15 mouse cellular contexts compared by ENCODE assay signal in genomic region chr1:39089875-39090274, GRCm38 (mm10).
DNase-seq lines count a peak whose midpoint lies in the region; ATAC-seq lines count a peak whose summit lies in the region.
"Had no signal": no experiment of that assay in that cellular context is flagged by ENCODE, and none has a peak within 500 bp of the region (broad histone marks: within the 10 kb centered on the region; RNA-seq: fewer than 3 reads in every experiment).

No protein-coding gene starts in this region.

- H3K4me3 ChIP-seq in liver, embryonic 13.5 days (replicated peaks) = no peak overlapping the region
- H3K4me3 ChIP-seq in hindbrain, embryonic 11.5 days (ENCODE audit: low read depth, low read length) = no peak overlapping the region
- no peak overlapping the region for H3K4me3 ChIP-seq in hindbrain, embryonic 14.5 days (replicated peaks; ENCODE audit: low read length)
- H3K4me3 ChIP-seq in neural tube, embryonic 15.5 days (replicated peaks) = no peak overlapping the region
- H3K4me3 ChIP-seq: embryonic facial prominence, embryonic 15.5 days; forebrain, embryonic 15.5 days had no signal

- H3K9me3 ChIP-seq in liver, embryonic 13.5 days (replicated peaks) = no peaks in the 10 kb centered on the region
- H3K9me3 ChIP-seq in hindbrain, embryonic 11.5 days (ENCODE audit: control insufficient read depth, low read length) = no peaks in the 10 kb centered on the region
- H3K9me3 ChIP-seq in hindbrain, embryonic 14.5 days (ENCODE audit: control insufficient read depth, low read length) = no peaks in the 10 kb centered on the region
- no peaks in the 10 kb centered on the region for H3K9me3 ChIP-seq in neural tube, embryonic 15.5 days (replicated peaks)
- H3K9me3 ChIP-seq: embryonic facial prominence, embryonic 15.5 days; forebrain, embryonic 15.5 days had no signal

- H3K4me1 ChIP-seq in liver, embryonic 13.5 days (replicated peaks) = no peaks in the 10 kb centered on the region
- H3K4me1 ChIP-seq in hindbrain, embryonic 11.5 days (replicated peaks; ENCODE audit: control insufficient read depth, insufficient read depth, low read length) = no peaks in the 10 kb centered on the region
- no peaks in the 10 kb centered on the region for H3K4me1 ChIP-seq in hindbrain, embryonic 14.5 days (replicated peaks; ENCODE audit: control insufficient read depth, insufficient read depth, low read length)
- no peaks in the 10 kb centered on the region for H3K4me1 ChIP-seq in neural tube, embryonic 15.5 days
- H3K4me1 ChIP-seq: embryonic facial prominence, embryonic 15.5 days had no signal

- H3K27me3 ChIP-seq in liver, embryonic 13.5 days = no peaks in the 10 kb centered on the region
- H3K27me3 ChIP-seq in hindbrain, embryonic 11.5 days (ENCODE audit: control insufficient read depth, insufficient read depth, low read length) = no peaks in the 10 kb centered on the region
- H3K27me3 ChIP-seq in hindbrain, embryonic 14.5 days (ENCODE audit: control insufficient read depth, insufficient read depth, low read length) = no peaks in the 10 kb centered on the region
- H3K27me3 ChIP-seq in neural tube, embryonic 15.5 days (replicated peaks) = no peaks in the 10 kb centered on the region
- H3K27me3 ChIP-seq: embryonic facial prominence, embryonic 15.5 days; forebrain, embryonic 15.5 days had no signal

- H3K4me2 ChIP-seq in liver, embryonic 13.5 days = no peak overlapping the region
- no peak overlapping the region for H3K4me2 ChIP-seq in hindbrain, embryonic 11.5 days (replicated peaks; ENCODE audit: low read depth, low read length)
- no peak overlapping the region for H3K4me2 ChIP-seq in hindbrain, embryonic 14.5 days (replicated peaks)
- H3K4me2 ChIP-seq in neural tube, embryonic 15.5 days = no peak overlapping the region
- H3K4me2 ChIP-seq: embryonic facial prominence, embryonic 15.5 days; forebrain, embryonic 15.5 days had no signal

- no peak overlapping the region for H3K27ac ChIP-seq in liver, embryonic 13.5 days
- H3K27ac ChIP-seq in hindbrain, embryonic 11.5 days (ENCODE audit: low read depth, low read length) = no peak overlapping the region
- H3K27ac ChIP-seq in hindbrain, embryonic 14.5 days = no peak overlapping the region
- no peak overlapping the region for H3K27ac ChIP-seq in neural tube, embryonic 15.5 days (replicated peaks)
- H3K27ac ChIP-seq: embryonic facial prominence, embryonic 15.5 days; forebrain, embryonic 15.5 days had no signal

- no peaks in the 10 kb centered on the region for H3K36me3 ChIP-seq in liver, embryonic 13.5 days
- H3K36me3 ChIP-seq in hindbrain, embryonic 11.5 days (ENCODE audit: control insufficient read depth, insufficient read depth, low read length) = no peaks in the 10 kb centered on the region
- no peaks in the 10 kb centered on the region for H3K36me3 ChIP-seq in hindbrain, embryonic 14.5 days (replicated peaks; ENCODE audit: control insufficient read depth, insufficient read depth)
- H3K36me3 ChIP-seq in neural tube, embryonic 15.5 days = no peaks in the 10 kb centered on the region
- H3K36me3 ChIP-seq: embryonic facial prominence, embryonic 15.5 days; forebrain, embryonic 15.5 days had no signal

- WGBS in liver, embryonic 13.5 days (ENCODE audit: insufficient replicate concordance) = 19% methylated on average over 9 of the region's 9 CpGs
- 89% methylated on average over 9 of the region's 9 CpGs for WGBS in hindbrain, embryonic 11.5 days
- 80% methylated on average over 9 of the region's 9 CpGs for whole genome bisulfite sequencing in hindbrain, embryonic 14.5 days
- WGBS in neural tube, embryonic 15.5 days = 81% methylated on average over 9 of the region's 9 CpGs

- DNase-seq in spleen, postnatal 36 days (ENCODE audit: low spot score in 2 of 2) = peak; percentile 29 to 35
- no peak for DNase-seq in spleen, postnatal 4 days (ENCODE audit: low spot score in 2 of 2)
- peak; percentile 69 for DNase-seq in brain, adult 2 months (ENCODE audit: low read depth, low spot score)
- DNase-seq in liver, embryonic 13.5 days = peak; percentile 7
- peak; percentile 27 for DNase-seq in thymus, postnatal 25 days
- no peak for DNase-seq in hindbrain, embryonic 11.5 days (ENCODE audit: low spot score)
- DNase-seq in hindbrain, embryonic 14.5 days (ENCODE audit: low spot score) = no peak
- DNase-seq: cerebellum, adult 9-10 months; gastrocnemius, postnatal 25 days; kidney, postnatal 10 days; lung, postnatal 36 days had no signal

- peak; percentile 58 for ATAC-seq in liver, embryonic 13.5 days (ENCODE audit: low read depth)
- no peak for ATAC-seq in hindbrain, embryonic 11.5 days (ENCODE audit: low FRiP score)
- ATAC-seq in hindbrain, embryonic 14.5 days (ENCODE audit: low FRiP score) = no peak
- no peak for ATAC-seq in neural tube, embryonic 15.5 days (ENCODE audit: low FRiP score)
- ATAC-seq: forebrain, embryonic 15.5 days; hindbrain, embryonic 16.5 days had no signal

- no peak overlapping the region for H3K9ac ChIP-seq in liver, embryonic 13.5 days
- no peak overlapping the region for H3K9ac ChIP-seq in hindbrain, embryonic 11.5 days (ENCODE audit: low read depth, low read length)
- no peak overlapping the region for H3K9ac ChIP-seq in hindbrain, embryonic 14.5 days
- H3K9ac ChIP-seq in neural tube, embryonic 15.5 days (replicated peaks) = no peak overlapping the region
- H3K9ac ChIP-seq: embryonic facial prominence, embryonic 15.5 days; forebrain, embryonic 15.5 days had no signal

Comparison
In these comparisons a context has a peak if more than half of its experiments do, and no peak if none do; other contexts are left out.
1. DNase-seq: peak in spleen, postnatal 36 days (2 of 2), brain, adult 2 months (single experiment), liver, embryonic 13.5 days (single experiment) and thymus, postnatal 25 days (single experiment); none in spleen, postnatal 4 days (0 of 2), hindbrain, embryonic 11.5 days (single experiment) and hindbrain, embryonic 14.5 days (single experiment).